Mouse (Mus musculus) small intestine, adult 2 months (tissue): Measurements from ENCODE around the gene Adamts7. TPM values are rescaled to one million over a fixed set of nuclear protein-coding genes. Genes with fewer than 3 reads are reported as not detected.

Experiments
- H3K27ac ChIP-seq: fragments of 200-500 bp; 2 replicates; pipeline ENCODE4 v1.5.1; 2012; ENCODE audit warnings: low read depth, low read length, control low read depth, inconsistent platforms; ENCODE audit not compliant: insufficient read depth
- H3K27me3 ChIP-seq: fragments of 200-500 bp; 2 replicates; pipeline ENCODE4 v1.6.1; 2012; ENCODE audit warnings: mild to moderate bottlenecking, moderate library complexity, low read length, inconsistent platforms; ENCODE audit not compliant: control insufficient read depth, insufficient read depth
- H3K36me3 ChIP-seq: fragments of 200-500 bp; 2 replicates; pipeline ENCODE4 v1.6.1; 2012; ENCODE audit warnings: mild to moderate bottlenecking, low read length, control low read depth, inconsistent platforms; ENCODE audit not compliant: control insufficient read depth, insufficient read depth
- H3K4me1 ChIP-seq: fragments of 200-500 bp; 2 replicates; pipeline ENCODE4 v1.6.1; 2012; ENCODE audit warnings: low read length, inconsistent platforms, mixed read lengths; ENCODE audit not compliant: control insufficient read depth, insufficient read depth, insufficient read length
- H3K4me3 ChIP-seq: fragments of 200-500 bp; 2 replicates; pipeline ENCODE4 v1.5.1; 2012; ENCODE audit warnings: low read depth, mild to moderate bottlenecking, control low read depth, inconsistent platforms, low read length, moderate library complexity
- CTCF ChIP-seq: fragments of 200-500 bp; IDR thresholded peaks from 2 replicates; pipeline ENCODE4 v1.5.1; 2012; ENCODE audit warnings: low read depth, mild to moderate bottlenecking, control low read depth, inconsistent platforms, low read length, moderate library complexity, mixed read lengths; ENCODE audit not compliant: insufficient replicate concordance, insufficient read length; ENCODE audit errors: extremely low read depth
- POLR2A ChIP-seq: fragments of 200-500 bp; IDR thresholded peaks from 2 replicates; pipeline ENCODE4 v1.6.1; 2012; ENCODE audit warnings: low read depth, mild to moderate bottlenecking, control low read depth, inconsistent platforms, low read length, moderate library complexity
- WGBS: fragments of 180-500 bp; shearing (Covaris S2); methylation state at CpG from one replicate; pipeline ENCODE4 v1.1.7; 2018; 5-methylcytosine and 5-hydroxymethylcytosine counted together
- polyA plus RNA-seq: library from polyadenylated mRNA; depleted of rRNA; stranded (reverse); fragments of >200 nt; gene quantifications from 2 replicates; pipeline ENCODE4 v1.2.3, GENCODE M21; 2012

Gene Adamts7
- polyA plus RNA-seq, 1 experiment, result 4.1 TPM

GRCm38 (mm10) chr9:90222275-90222674 is 59.4 kb downstream of the Adamts7 start:
- no peaks in the 10 kb centered on the region for H3K4me1 ChIP-seq
- WGBS, result 83% methylated on average over 3 of the region's 3 CpGs
- no peak overlapping the region for H3K27ac ChIP-seq
- no peaks in the 10 kb centered on the region for H3K27me3 ChIP-seq
- H3K4me3 ChIP-seq, result no peak overlapping the region
- peaks cover 72% of the 10 kb centered on the region for H3K36me3 ChIP-seq
- TF ChIP-seq POLR2A (no peak), CTCF (no peak)

- WGBS, result 80% methylated on average over 21 of the region's 21 CpGs
- Histone ChIP-seq H3K27me3 (no peaks in the 10 kb centered on the region), H3K27ac (peak overlapping the region; percentile 53; the same call in 1 of the 2 replicates)
Observed at GRCm38 (mm10) chr9:90226081-90226741, 63.3 kb downstream of the Adamts7 start.

GRCm38 (mm10) chr9:90226742-90227096 is 63.9 kb downstream of the Adamts7 start:
- H3K36me3 ChIP-seq, result peaks cover 53% of the 10 kb centered on the region
- no peaks in the 10 kb centered on the region for H3K4me1 ChIP-seq
- H3K4me3 ChIP-seq, result no peak overlapping the region
- TF ChIP-seq POLR2A, result no peak
- TF ChIP-seq CTCF, result no peak
- peak overlapping the region; percentile 39 for H3K27ac ChIP-seq
- WGBS, result 89% methylated on average over 2 of the region's 2 CpGs
- H3K27me3 ChIP-seq, result no peaks in the 10 kb centered on the region

More at GRCm38 (mm10) chr9:90226081-90226741, 63.3 kb downstream of the Adamts7 start:
- no peak for TF ChIP-seq POLR2A
- no peak for TF ChIP-seq CTCF
- H3K36me3 ChIP-seq, result peaks cover 53% of the 10 kb centered on the region
- H3K4me3 ChIP-seq, result peak overlapping the region; percentile 34
- no peaks in the 10 kb centered on the region for H3K4me1 ChIP-seq

- TF ChIP-seq CTCF (peak; percentile 19; the same call in 1 of the 2 replicates), POLR2A (no peak)
- H3K4me3 ChIP-seq, result no peak overlapping the region
- H3K36me3 ChIP-seq, result peaks cover 49% of the 10 kb centered on the region
- H3K27ac ChIP-seq, result peak overlapping the region; percentile 39
- H3K27me3 ChIP-seq, result no peaks in the 10 kb centered on the region
- H3K4me1 ChIP-seq, result no peaks in the 10 kb centered on the region
- 84% methylated on average over 12 of the region's 12 CpGs for WGBS
Observed at GRCm38 (mm10) chr9:90227171-90227570, 64.3 kb downstream of the Adamts7 start.

GRCm38 (mm10) chr9:90232781-90233690 is 70.2 kb downstream of the Adamts7 start:
- 77% methylated on average over 8 of the region's 8 CpGs for WGBS
- no peak for TF ChIP-seq CTCF
- TF ChIP-seq POLR2A, result no peak
- Histone ChIP-seq H3K4me1 (no peaks in the 10 kb centered on the region; the same call in 1 of the 2 replicates), H3K27me3 (no peaks in the 10 kb centered on the region), H3K27ac (peak overlapping the region; percentile 32; the same call in 1 of the 2 replicates), H3K36me3 (peaks cover 8% of the 10 kb centered on the region), H3K4me3 (no peak overlapping the region)

GRCm38 (mm10) chr9:90233906-90234419 is 71.1 kb downstream of the Adamts7 start:
- no peak for TF ChIP-seq POLR2A
- TF ChIP-seq CTCF, result no peak
- WGBS, result 93% methylated on average over 5 of the region's 5 CpGs

More at GRCm38 (mm10) chr9:90233906-90234419, 71.1 kb downstream of the Adamts7 start:
- H3K4me1 ChIP-seq, result no peaks in the 10 kb centered on the region; the same call in 1 of the 2 replicates
- no peak overlapping the region for H3K4me3 ChIP-seq
- no peak overlapping the region for H3K27ac ChIP-seq
- H3K27me3 ChIP-seq, result no peaks in the 10 kb centered on the region
- peaks cover 3% of the 10 kb centered on the region for H3K36me3 ChIP-seq
